Mouse (Mus musculus): ENCODE results near the gene AC170998.1. TPM values are rescaled to one million over a fixed set of nuclear protein-coding genes. Genes with fewer than 3 reads are reported as not detected.

AC170998.1 gene
- polyA plus RNA-seq, 1 experiment from 2014 or later = 3.5 TPM

- Histone ChIP-seq H3K4me2 (replicated peaks) (no peak overlapping the region), H3K9me3 (no peaks in the 10 kb centered on the region), H3K4me3 (no peak overlapping the region), H3K27me3 (no peaks in the 10 kb centered on the region), H3K27ac (replicated peaks) (no peak overlapping the region), H3K36me3 (peaks cover 43% of the 10 kb centered on the region), H3K9ac (replicated peaks) (no peak overlapping the region), H3K4me1 (no peaks in the 10 kb centered on the region)
- 83% methylated on average over 4 of the region's 4 CpGs for WGBS
- no peak for ATAC-seq (ENCODE audit: low FRiP score, low read depth)
Observed at GRCm38 (mm10) chr17:28737973-28738372, 12.1 kb downstream of the AC170998.1 start.

GRCm38 (mm10) chr17:28739244-28739643, 13.4 kb downstream of the AC170998.1 start:
- Histone ChIP-seq H3K4me2 (replicated peaks) (no peak overlapping the region), H3K36me3 (peaks cover 52% of the 10 kb centered on the region), H3K27ac (replicated peaks) (no peak overlapping the region), H3K4me1 (no peaks in the 10 kb centered on the region), H3K4me3 (no peak overlapping the region), H3K9ac (replicated peaks) (no peak overlapping the region), H3K9me3 (no peaks in the 10 kb centered on the region), H3K27me3 (no peaks in the 10 kb centered on the region)
- ATAC-seq (ENCODE audit: low FRiP score, low read depth) = no peak
- WGBS = 97% methylated on average over 6 of the region's 6 CpGs

DNA sequence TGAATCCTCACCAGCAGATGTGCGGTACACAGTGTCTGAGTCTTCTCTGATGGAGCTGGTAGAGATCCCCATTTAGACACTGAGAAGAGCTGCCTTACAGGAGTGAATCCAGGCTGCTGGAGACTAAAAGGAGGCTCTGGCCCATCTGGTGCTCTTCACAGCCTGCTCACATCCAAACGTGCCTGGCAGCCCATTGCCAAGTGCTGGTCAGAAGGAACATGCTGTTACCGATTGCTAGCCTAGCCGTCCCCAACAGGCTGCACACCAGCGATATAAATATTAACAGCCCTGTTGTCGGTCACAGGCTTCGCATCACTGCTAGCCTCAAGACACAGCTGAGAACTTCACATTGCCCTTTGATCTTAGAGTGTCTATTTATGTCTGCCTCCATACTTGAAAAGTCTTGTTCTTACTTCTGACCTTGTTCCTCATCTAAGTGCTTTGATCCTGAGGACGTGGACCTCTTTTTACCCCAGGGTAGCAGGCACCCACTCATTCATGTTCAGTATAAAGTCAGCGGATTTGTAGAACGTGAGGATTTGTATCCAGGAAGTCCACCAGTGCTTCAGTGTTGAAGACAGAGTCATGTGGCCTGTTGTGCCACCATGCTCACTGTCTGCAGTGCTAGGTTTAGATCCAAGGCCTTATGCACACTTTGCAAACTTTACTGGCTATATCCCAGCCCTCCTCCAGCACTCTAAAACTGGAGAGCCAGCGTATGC, 17.4 kb downstream of the AC170998.1 start:
- WGBS = 94% methylated on average over 11 of the region's 11 CpGs
- no peak overlapping the region for H3K4me2 ChIP-seq (replicated peaks)
- no peak overlapping the region for H3K9ac ChIP-seq (replicated peaks)
- no peak overlapping the region for H3K27ac ChIP-seq (replicated peaks)
- no peaks in the 10 kb centered on the region for H3K27me3 ChIP-seq
- no peaks in the 10 kb centered on the region for H3K4me1 ChIP-seq
- H3K9me3 ChIP-seq = no peaks in the 10 kb centered on the region
- ATAC-seq (ENCODE audit: low FRiP score, low read depth) = no peak
- peaks cover 83% of the 10 kb centered on the region for H3K36me3 ChIP-seq
- H3K4me3 ChIP-seq = no peak overlapping the region

GRCm38 (mm10) chr17:28743916-28744315, 18.0 kb downstream of the AC170998.1 start:
- H3K9me3 ChIP-seq = no peaks in the 10 kb centered on the region
- H3K4me1 ChIP-seq = no peaks in the 10 kb centered on the region
- H3K27ac ChIP-seq (replicated peaks) = no peak overlapping the region
- no peak overlapping the region for H3K4me2 ChIP-seq (replicated peaks)
- H3K36me3 ChIP-seq = peaks cover 89% of the 10 kb centered on the region
- H3K9ac ChIP-seq (replicated peaks) = no peak overlapping the region
- H3K27me3 ChIP-seq = no peaks in the 10 kb centered on the region
- no peak for ATAC-seq (ENCODE audit: low FRiP score, low read depth)
- no peak overlapping the region for H3K4me3 ChIP-seq
- WGBS = 94% methylated on average over 9 of the region's 9 CpGs

DNA sequence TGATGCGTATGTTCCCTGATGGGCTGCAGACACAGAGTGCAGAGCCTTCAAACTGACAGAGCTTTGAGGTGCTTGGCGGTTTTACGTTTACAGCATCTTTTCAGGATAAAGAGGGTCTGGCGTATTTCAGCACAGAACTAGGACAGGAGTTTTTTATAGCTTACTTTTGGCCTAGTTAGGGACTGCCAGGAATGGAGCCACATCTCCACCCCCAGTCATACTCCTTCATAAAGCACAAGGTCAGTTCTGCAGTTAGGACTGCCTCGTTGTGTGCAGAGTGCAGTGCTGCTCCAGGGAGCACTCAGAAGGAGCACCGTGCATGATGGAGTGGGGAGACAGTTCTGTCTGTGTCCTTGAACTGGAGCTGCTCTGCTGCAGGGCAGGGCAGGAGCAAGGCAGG, 19.9 kb downstream of the AC170998.1 start:
- Histone ChIP-seq H3K9me3 (no peaks in the 10 kb centered on the region), H3K36me3 (peaks cover 79% of the 10 kb centered on the region), H3K27ac (replicated peaks) (no peak overlapping the region), H3K4me2 (replicated peaks) (no peak overlapping the region), H3K4me1 (no peaks in the 10 kb centered on the region), H3K4me3 (no peak overlapping the region), H3K9ac (replicated peaks) (no peak overlapping the region), H3K27me3 (no peaks in the 10 kb centered on the region)
- ATAC-seq (ENCODE audit: low FRiP score, low read depth) = no peak
- 95% methylated on average over 6 of the region's 6 CpGs for WGBS

DNA sequence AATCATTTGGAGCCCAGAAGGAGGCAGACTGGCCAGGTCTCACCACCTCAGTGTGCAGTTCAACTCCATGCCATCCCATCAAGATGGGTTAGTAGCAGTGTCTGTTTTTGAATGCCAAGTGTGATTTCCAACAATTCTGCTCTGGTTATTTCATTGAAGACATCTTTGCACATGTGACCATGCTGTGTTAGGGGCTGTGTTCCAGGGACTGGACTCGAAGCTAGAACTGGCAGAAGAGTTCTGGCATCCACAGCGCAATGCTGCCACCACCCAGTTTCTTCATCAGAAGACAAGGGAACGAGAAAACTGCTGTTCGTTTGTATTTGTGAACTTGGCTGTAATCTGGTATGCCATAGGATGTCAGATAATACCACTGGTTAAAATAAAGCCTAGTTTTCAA, 22.1 kb downstream of the AC170998.1 start:
- H3K9me3 ChIP-seq = no peaks in the 10 kb centered on the region
- no peaks in the 10 kb centered on the region for H3K27me3 ChIP-seq
- H3K4me2 ChIP-seq (replicated peaks) = no peak overlapping the region
- peaks cover 58% of the 10 kb centered on the region for H3K36me3 ChIP-seq
- H3K9ac ChIP-seq (replicated peaks) = no peak overlapping the region
- ATAC-seq (ENCODE audit: low FRiP score, low read depth) = no peak
- H3K4me1 ChIP-seq = no peaks in the 10 kb centered on the region
- 92% methylated on average over 4 of the region's 4 CpGs for WGBS
- H3K27ac ChIP-seq (replicated peaks) = no peak overlapping the region
- H3K4me3 ChIP-seq = no peak overlapping the region

DNA sequence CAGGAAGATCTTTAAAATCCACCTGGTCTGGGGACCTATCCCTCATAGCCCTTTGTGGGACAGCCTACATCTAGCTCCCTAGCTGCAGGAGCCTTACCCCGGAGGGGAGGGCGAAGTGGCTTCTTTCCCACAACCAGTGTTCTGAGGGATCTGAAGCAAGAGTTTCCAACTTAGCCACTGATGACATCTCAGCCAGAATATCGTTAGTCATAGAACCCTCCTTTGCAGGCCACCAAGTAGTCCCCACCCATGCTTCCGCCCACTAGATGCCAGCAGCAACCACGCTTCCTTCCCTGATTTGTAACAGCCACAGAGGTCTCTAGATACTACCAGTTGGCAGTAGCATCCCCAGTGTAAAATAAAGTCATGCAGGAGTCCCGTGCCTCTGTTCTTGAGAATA, 24.7 kb downstream of the AC170998.1 start:
- ATAC-seq (ENCODE audit: low FRiP score, low read depth) = no peak
- Histone ChIP-seq H3K9ac (replicated peaks) (no peak overlapping the region), H3K36me3 (peaks cover 33% of the 10 kb centered on the region), H3K4me3 (no peak overlapping the region), H3K27ac (replicated peaks) (no peak overlapping the region), H3K27me3 (no peaks in the 10 kb centered on the region), H3K4me2 (replicated peaks) (no peak overlapping the region), H3K4me1 (no peaks in the 10 kb centered on the region), H3K9me3 (no peaks in the 10 kb centered on the region)
- WGBS = 81% methylated on average over 6 of the region's 6 CpGs

DNA sequence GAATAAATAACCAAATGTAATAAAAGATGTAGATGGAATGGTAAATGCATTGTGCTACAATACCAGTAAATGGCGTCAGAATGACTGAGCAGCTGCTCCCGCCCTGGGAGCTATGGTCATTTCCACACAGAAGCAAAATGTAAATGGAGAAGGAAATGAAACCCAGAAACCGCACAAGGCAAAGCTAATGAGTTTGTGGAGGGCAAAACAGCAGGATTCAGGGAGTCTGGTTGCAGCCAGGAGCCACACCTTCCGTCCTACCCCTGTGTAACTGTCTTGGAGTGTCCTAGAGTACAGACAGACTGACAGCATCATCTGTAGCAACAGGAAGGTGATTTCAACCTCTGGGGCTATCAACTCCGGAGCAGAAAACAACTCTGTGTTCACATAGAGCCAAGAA, 30.6 kb downstream of the AC170998.1 start:
- H3K4me1 ChIP-seq = no peaks in the 10 kb centered on the region
- 64% methylated on average over 5 of the region's 5 CpGs for WGBS
- no peak for ATAC-seq (ENCODE audit: low FRiP score, low read depth)
- no peak overlapping the region for H3K27ac ChIP-seq (replicated peaks)
- H3K4me3 ChIP-seq = no peak overlapping the region
- H3K4me2 ChIP-seq (replicated peaks) = no peak overlapping the region
- no peak overlapping the region for H3K9ac ChIP-seq (replicated peaks)
- no peaks in the 10 kb centered on the region for H3K36me3 ChIP-seq
- 0 out of 2 replicates have a peak, but pooled peaks cover 3% of the 10 kb centered on the region for H3K27me3 ChIP-seq
- no peaks in the 10 kb centered on the region for H3K9me3 ChIP-seq

DNA sequence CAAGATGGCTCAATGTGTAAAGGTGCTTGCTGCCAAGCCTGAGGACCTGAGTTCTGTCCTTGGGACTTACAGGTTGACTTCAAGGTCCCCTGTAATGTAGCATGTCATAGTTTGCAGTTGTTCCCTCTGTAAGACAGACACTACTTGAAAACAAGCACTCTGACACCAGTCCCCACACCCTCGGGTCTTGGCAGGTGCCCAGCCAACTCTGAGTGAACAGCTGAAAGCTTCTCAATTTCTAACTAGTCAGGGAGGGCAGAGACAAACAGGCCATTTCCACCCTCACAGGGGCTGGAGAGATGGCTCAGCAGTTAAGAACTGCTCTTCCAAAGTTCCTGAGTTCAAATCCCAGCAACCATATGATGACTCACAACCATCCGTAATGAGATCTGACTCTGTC, 31.6 kb downstream of the AC170998.1 start:
- H3K27ac ChIP-seq (replicated peaks) = no peak overlapping the region
- 0 out of 2 replicates have a peak, but pooled peaks cover 3% of the 10 kb centered on the region for H3K27me3 ChIP-seq
- H3K36me3 ChIP-seq = no peaks in the 10 kb centered on the region
- WGBS = 83% methylated on average over 2 of the region's 2 CpGs
- no peaks in the 10 kb centered on the region for H3K9me3 ChIP-seq
- H3K9ac ChIP-seq (replicated peaks) = no peak overlapping the region
- H3K4me2 ChIP-seq (replicated peaks) = no peak overlapping the region
- no peaks in the 10 kb centered on the region for H3K4me1 ChIP-seq
- H3K4me3 ChIP-seq = no peak overlapping the region
- ATAC-seq (ENCODE audit: low FRiP score, low read depth) = no peak

GRCm38 (mm10) chr17:28760736-28761312, 34.9 kb downstream of the AC170998.1 start:
- H3K4me1 ChIP-seq = no peaks in the 10 kb centered on the region
- H3K9ac ChIP-seq (replicated peaks) = no peak overlapping the region
- no peaks in the 10 kb centered on the region for H3K36me3 ChIP-seq
- H3K9me3 ChIP-seq = no peaks in the 10 kb centered on the region
- no peak overlapping the region for H3K27ac ChIP-seq (replicated peaks)
- 0 out of 2 replicates have a peak, but pooled peaks cover 3% of the 10 kb centered on the region for H3K27me3 ChIP-seq
- ATAC-seq (ENCODE audit: low FRiP score, low read depth) = no peak
- no peak overlapping the region for H3K4me2 ChIP-seq (replicated peaks)
- H3K4me3 ChIP-seq = no peak overlapping the region
- WGBS = 70% methylated on average over 8 of the region's 8 CpGs

DNA sequence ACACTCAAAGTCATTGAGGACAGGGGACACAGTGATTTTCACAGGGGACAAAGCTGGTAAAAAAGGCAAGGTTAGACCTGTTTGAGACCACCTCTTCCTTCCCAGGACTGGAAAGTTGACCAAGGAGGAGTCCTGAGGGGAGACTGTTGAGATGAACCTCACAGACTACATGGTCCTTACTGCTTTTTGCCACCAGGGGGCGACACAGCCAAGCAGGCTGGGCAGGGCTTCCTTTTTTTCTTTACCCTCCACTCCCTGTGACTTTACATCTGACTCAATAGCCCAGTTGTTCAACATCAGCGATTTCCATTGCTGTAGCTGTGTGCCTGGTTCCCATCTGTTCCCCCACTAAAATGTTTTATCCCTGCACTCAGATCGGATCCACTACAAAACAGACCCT, 36.0 kb downstream of the AC170998.1 start:
- no peaks in the 10 kb centered on the region for H3K36me3 ChIP-seq
- no peak overlapping the region for H3K9ac ChIP-seq (replicated peaks)
- H3K27me3 ChIP-seq = peaks cover 9% of the 10 kb centered on the region
- H3K4me2 ChIP-seq (replicated peaks) = no peak overlapping the region
- no peaks in the 10 kb centered on the region for H3K9me3 ChIP-seq
- H3K4me1 ChIP-seq = no peaks in the 10 kb centered on the region
- no peak overlapping the region for H3K27ac ChIP-seq (replicated peaks)
- ATAC-seq (ENCODE audit: low FRiP score, low read depth) = no peak
- H3K4me3 ChIP-seq = no peak overlapping the region
- 23% methylated on average over 3 of the region's 3 CpGs for WGBS

DNA sequence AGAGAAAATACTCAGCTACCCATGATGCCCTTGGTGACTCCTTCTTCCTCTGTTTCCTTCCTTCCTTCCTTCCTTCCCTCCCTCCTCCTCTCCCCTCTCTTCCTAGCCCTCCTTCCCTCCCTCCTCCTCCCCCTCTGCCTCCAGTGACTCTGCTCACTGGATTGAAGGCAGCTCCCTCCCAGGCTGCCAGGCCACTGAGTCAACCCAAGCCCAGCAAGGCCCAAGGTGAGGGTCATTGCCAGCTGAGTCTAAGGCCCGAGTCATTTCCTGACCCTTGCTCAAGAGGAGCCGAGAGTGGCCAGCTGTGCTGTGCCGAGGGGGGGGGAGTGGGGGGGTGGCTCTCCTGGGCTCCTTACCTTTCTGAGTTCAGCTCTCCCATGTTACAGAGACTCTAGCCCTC, 40.3 kb downstream of the AC170998.1 start:
- WGBS = 66% methylated on average over 3 of the region's 3 CpGs
- no peak overlapping the region for H3K4me3 ChIP-seq
- no peak overlapping the region for H3K9ac ChIP-seq (replicated peaks)
- peaks cover 16% of the 10 kb centered on the region for H3K4me1 ChIP-seq
- no peaks in the 10 kb centered on the region for H3K9me3 ChIP-seq
- H3K36me3 ChIP-seq = no peaks in the 10 kb centered on the region
- no peak overlapping the region for H3K27ac ChIP-seq (replicated peaks)
- no peak for ATAC-seq (ENCODE audit: low FRiP score, low read depth)
- H3K27me3 ChIP-seq = peaks cover 47% of the 10 kb centered on the region
- H3K4me2 ChIP-seq (replicated peaks) = no peak overlapping the region
